Mouse (Mus musculus): ENCODE results near the gene Limk2. TPM values are rescaled to one million over a fixed set of nuclear protein-coding genes. Genes with fewer than 3 reads are reported as not detected.

Limk2 gene
- polyA plus RNA-seq, 1 experiment from 2014 or later: 58.1 TPM

- H3K27ac ChIP-seq (replicated peaks in 1 of 2; ENCODE audit: control insufficient read depth in 1 of 2, insufficient read depth in 1 of 2, low read depth in 2 of 2, low read length in 2 of 2): no peak overlapping the region
- H3K4me1 ChIP-seq (ENCODE audit: control insufficient read depth in 2 of 2, insufficient read depth in 2 of 2, low read length in 2 of 2): peaks cover 0 to 9% of the 10 kb centered on the region in 2 experiments; a peak in 3 of 4 replicates
- H3K9ac ChIP-seq (ENCODE audit: low read length): no peak overlapping the region
- H3K27me3 ChIP-seq (ENCODE audit: control insufficient read depth, insufficient read depth, low read length): no peaks in the 10 kb centered on the region
- no peak overlapping the region for H3K4me2 ChIP-seq (ENCODE audit: low read length)
- no peak for ATAC-seq (ENCODE audit: insufficient number of reproducible peaks, insufficient read depth, low FRiP score, low read depth)
- peaks cover 4% of the 10 kb centered on the region; the same call in 1 of the 2 replicates for H3K36me3 ChIP-seq (ENCODE audit: control insufficient read depth, insufficient read depth, low read length)
- no peaks in the 10 kb centered on the region for H3K9me3 ChIP-seq (ENCODE audit: control insufficient read depth, low read length)
- H3K4me3 ChIP-seq (ENCODE audit: control insufficient read depth in 1 of 2, insufficient read depth in 1 of 2, low read depth in 1 of 2, low read length in 2 of 2): no peak overlapping the region
- 72% methylated on average over 3 of the region's 3 CpGs for WGBS
Observed at GRCm38 (mm10) chr11:3396091-3396490, 12.9 kb downstream of the Limk2 start.

- peaks cover 4% of the 10 kb centered on the region; the same call in 1 of the 2 replicates for H3K36me3 ChIP-seq (ENCODE audit: control insufficient read depth, insufficient read depth, low read length)
- H3K4me3 ChIP-seq (ENCODE audit: control insufficient read depth in 1 of 2, insufficient read depth in 1 of 2, low read depth in 1 of 2, low read length in 2 of 2): no peak overlapping the region
- H3K27me3 ChIP-seq (ENCODE audit: control insufficient read depth, insufficient read depth, low read length): no peaks in the 10 kb centered on the region
- no peak overlapping the region for H3K27ac ChIP-seq (replicated peaks in 1 of 2; ENCODE audit: control insufficient read depth in 1 of 2, insufficient read depth in 1 of 2, low read depth in 2 of 2, low read length in 2 of 2)
- no peak overlapping the region for H3K4me2 ChIP-seq (ENCODE audit: low read length)
- no peak for ATAC-seq (ENCODE audit: insufficient number of reproducible peaks, insufficient read depth, low FRiP score, low read depth)
- no peaks in the 10 kb centered on the region for H3K9me3 ChIP-seq (ENCODE audit: control insufficient read depth, low read length)
- peaks cover 0 to 9% of the 10 kb centered on the region in 2 experiments; a peak in 3 of 4 replicates for H3K4me1 ChIP-seq (ENCODE audit: control insufficient read depth in 2 of 2, insufficient read depth in 2 of 2, low read length in 2 of 2)
- H3K9ac ChIP-seq (ENCODE audit: low read length): no peak overlapping the region
- WGBS: 52% methylated on average over 5 of the region's 5 CpGs
Observed at GRCm38 (mm10) chr11:3394520-3394919, 14.5 kb downstream of the Limk2 start.

GRCm38 (mm10) chr11:3392526-3392925 is 16.5 kb downstream of the Limk2 start:
- no peak; the same call in 1 of the 2 replicates for ATAC-seq (ENCODE audit: insufficient number of reproducible peaks, insufficient read depth, low FRiP score, low read depth)
- no peak overlapping the region for H3K9ac ChIP-seq (ENCODE audit: low read length)
- WGBS: 57% methylated on average over 8 of the region's 8 CpGs
- H3K4me2 ChIP-seq (ENCODE audit: low read length): peak overlapping the region; percentile 16; the same call in 1 of the 2 replicates
- H3K27me3 ChIP-seq (ENCODE audit: control insufficient read depth, insufficient read depth, low read length): no peaks in the 10 kb centered on the region
- peak overlapping the region in 1 of 2 experiments; percentile 41; a peak in 2 of 4 replicates for H3K27ac ChIP-seq (replicated peaks in 1 of 2; ENCODE audit: control insufficient read depth in 1 of 2, insufficient read depth in 1 of 2, low read depth in 2 of 2, low read length in 2 of 2)
- no peaks in the 10 kb centered on the region for H3K9me3 ChIP-seq (ENCODE audit: control insufficient read depth, low read length)
- H3K4me3 ChIP-seq (ENCODE audit: control insufficient read depth in 1 of 2, insufficient read depth in 1 of 2, low read depth in 1 of 2, low read length in 2 of 2): no peak overlapping the region
- peaks cover 0 to 9% of the 10 kb centered on the region in 2 experiments; a peak in 3 of 4 replicates for H3K4me1 ChIP-seq (ENCODE audit: control insufficient read depth in 2 of 2, insufficient read depth in 2 of 2, low read length in 2 of 2)
- H3K36me3 ChIP-seq (ENCODE audit: control insufficient read depth, insufficient read depth, low read length): peaks cover 4% of the 10 kb centered on the region; the same call in 1 of the 2 replicates

GRCm38 (mm10) chr11:3390789-3391188 is 18.2 kb downstream of the Limk2 start:
- Histone ChIP-seq H3K4me2 (ENCODE audit: low read length) (no peak overlapping the region), H3K4me1 (ENCODE audit: control insufficient read depth in 2 of 2, insufficient read depth in 2 of 2, low read length in 2 of 2) (peaks cover 2 to 18% of the 10 kb centered on the region in 2 experiments), H3K9ac (ENCODE audit: low read length) (no peak overlapping the region), H3K36me3 (ENCODE audit: control insufficient read depth, insufficient read depth, low read length) (peaks cover 4% of the 10 kb centered on the region; the same call in 1 of the 2 replicates), H3K9me3 (ENCODE audit: control insufficient read depth, low read length) (no peaks in the 10 kb centered on the region), H3K27me3 (ENCODE audit: control insufficient read depth, insufficient read depth, low read length) (no peaks in the 10 kb centered on the region), H3K27ac (replicated peaks in 1 of 2; ENCODE audit: control insufficient read depth in 1 of 2, insufficient read depth in 1 of 2, low read depth in 2 of 2, low read length in 2 of 2) (no peak overlapping the region), H3K4me3 (ENCODE audit: control insufficient read depth in 1 of 2, insufficient read depth in 1 of 2, low read depth in 1 of 2, low read length in 2 of 2) (no peak overlapping the region)
- WGBS: 82% methylated on average over 5 of the region's 5 CpGs
- ATAC-seq (ENCODE audit: insufficient number of reproducible peaks, insufficient read depth, low FRiP score, low read depth): no peak

GRCm38 (mm10) chr11:3389996-3390395 is 19.0 kb downstream of the Limk2 start:
- Histone ChIP-seq H3K9me3 (ENCODE audit: control insufficient read depth, low read length) (no peaks in the 10 kb centered on the region), H3K9ac (ENCODE audit: low read length) (no peak overlapping the region), H3K4me2 (ENCODE audit: low read length) (no peak overlapping the region), H3K36me3 (ENCODE audit: control insufficient read depth, insufficient read depth, low read length) (no peaks in the 10 kb centered on the region), H3K27ac (replicated peaks in 1 of 2; ENCODE audit: control insufficient read depth in 1 of 2, insufficient read depth in 1 of 2, low read depth in 2 of 2, low read length in 2 of 2) (no peak overlapping the region), H3K4me3 (ENCODE audit: control insufficient read depth in 1 of 2, insufficient read depth in 1 of 2, low read depth in 1 of 2, low read length in 2 of 2) (no peak overlapping the region), H3K4me1 (ENCODE audit: control insufficient read depth in 2 of 2, insufficient read depth in 2 of 2, low read length in 2 of 2) (peaks cover 2 to 18% of the 10 kb centered on the region in 2 experiments), H3K27me3 (ENCODE audit: control insufficient read depth, insufficient read depth, low read length) (no peaks in the 10 kb centered on the region)
- 52% methylated on average over 5 of the region's 5 CpGs for WGBS
- ATAC-seq (ENCODE audit: insufficient number of reproducible peaks, insufficient read depth, low FRiP score, low read depth): no peak

GRCm38 (mm10) chr11:3387482-3388196 is 21.4 kb downstream of the Limk2 start:
- H3K9me3 ChIP-seq (ENCODE audit: control insufficient read depth, low read length): no peaks in the 10 kb centered on the region
- H3K4me2 ChIP-seq (ENCODE audit: low read length): no peak overlapping the region
- no peak overlapping the region for H3K27ac ChIP-seq (replicated peaks in 1 of 2; ENCODE audit: control insufficient read depth in 1 of 2, insufficient read depth in 1 of 2, low read depth in 2 of 2, low read length in 2 of 2)
- H3K4me1 ChIP-seq (ENCODE audit: control insufficient read depth in 2 of 2, insufficient read depth in 2 of 2, low read length in 2 of 2): peaks cover 2 to 12% of the 10 kb centered on the region in 2 experiments
- H3K9ac ChIP-seq (ENCODE audit: low read length): no peak overlapping the region
- no peaks in the 10 kb centered on the region for H3K27me3 ChIP-seq (ENCODE audit: control insufficient read depth, insufficient read depth, low read length)
- peaks cover 5% of the 10 kb centered on the region; the same call in 1 of the 2 replicates for H3K36me3 ChIP-seq (ENCODE audit: control insufficient read depth, insufficient read depth, low read length)
- no peak for ATAC-seq (ENCODE audit: insufficient number of reproducible peaks, insufficient read depth, low FRiP score, low read depth)
- no peak overlapping the region for H3K4me3 ChIP-seq (ENCODE audit: control insufficient read depth in 1 of 2, insufficient read depth in 1 of 2, low read depth in 1 of 2, low read length in 2 of 2)
- WGBS: 81% methylated on average over 6 of the region's 6 CpGs

- H3K27ac ChIP-seq (replicated peaks in 1 of 2; ENCODE audit: control insufficient read depth in 1 of 2, insufficient read depth in 1 of 2, low read depth in 2 of 2, low read length in 2 of 2): 0 out of 4 replicates have a peak overlapping the region, but pooled peaks of 1 of the 2 experiments have one; percentile 44
- 6% methylated on average over 4 of the region's 4 CpGs for WGBS
- no peak overlapping the region for H3K4me3 ChIP-seq (ENCODE audit: control insufficient read depth in 1 of 2, insufficient read depth in 1 of 2, low read depth in 1 of 2, low read length in 2 of 2)
- peak; percentile 73 for ATAC-seq (ENCODE audit: insufficient number of reproducible peaks, insufficient read depth, low FRiP score, low read depth)
- no peak overlapping the region for H3K4me2 ChIP-seq (ENCODE audit: low read length)
- no peaks in the 10 kb centered on the region for H3K27me3 ChIP-seq (ENCODE audit: control insufficient read depth, insufficient read depth, low read length)
- H3K9ac ChIP-seq (ENCODE audit: low read length): no peak overlapping the region
- peaks cover 2 to 9% of the 10 kb centered on the region in 2 experiments; a peak in 3 of 4 replicates for H3K4me1 ChIP-seq (ENCODE audit: control insufficient read depth in 2 of 2, insufficient read depth in 2 of 2, low read length in 2 of 2)
- H3K9me3 ChIP-seq (ENCODE audit: control insufficient read depth, low read length): no peaks in the 10 kb centered on the region
- peaks cover 5% of the 10 kb centered on the region; the same call in 1 of the 2 replicates for H3K36me3 ChIP-seq (ENCODE audit: control insufficient read depth, insufficient read depth, low read length)
Observed at GRCm38 (mm10) chr11:3386941-3387368, 22.0 kb downstream of the Limk2 start.

All from heart, embryonic 14.5 days (tissue).